Mouse (Mus musculus) layer of hippocampus, adult 11-12 months (tissue): ENCODE results near the gene Gm10663.

Source experiments
- DNase-seq: peaks from one replicate; pipeline ENCODE4 v3.0.0; 2022; ENCODE audit warnings: low spot score

Gm10663 gene

DNA sequence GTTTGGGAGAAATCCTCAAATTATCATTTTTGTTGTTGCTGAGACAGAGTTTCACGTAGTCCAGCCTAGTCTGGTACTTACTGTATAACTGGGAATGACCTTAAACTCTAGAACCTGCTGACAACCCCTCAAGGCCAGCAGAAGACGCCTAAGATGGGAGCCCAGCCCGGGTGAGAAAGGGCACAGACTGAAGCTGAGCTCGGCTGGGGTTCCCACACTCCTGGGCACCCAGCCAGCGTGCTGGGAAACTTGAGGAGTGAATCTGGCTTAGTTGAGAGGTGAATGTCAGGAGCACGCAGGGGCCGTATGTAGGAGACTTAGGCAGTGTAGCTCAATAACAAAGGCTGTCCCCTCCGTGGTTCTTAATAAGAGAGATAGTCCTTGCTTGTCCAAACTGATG lies 12.9 kb downstream of the Gm10663 start:
- no peak for DNase-seq

DNA sequence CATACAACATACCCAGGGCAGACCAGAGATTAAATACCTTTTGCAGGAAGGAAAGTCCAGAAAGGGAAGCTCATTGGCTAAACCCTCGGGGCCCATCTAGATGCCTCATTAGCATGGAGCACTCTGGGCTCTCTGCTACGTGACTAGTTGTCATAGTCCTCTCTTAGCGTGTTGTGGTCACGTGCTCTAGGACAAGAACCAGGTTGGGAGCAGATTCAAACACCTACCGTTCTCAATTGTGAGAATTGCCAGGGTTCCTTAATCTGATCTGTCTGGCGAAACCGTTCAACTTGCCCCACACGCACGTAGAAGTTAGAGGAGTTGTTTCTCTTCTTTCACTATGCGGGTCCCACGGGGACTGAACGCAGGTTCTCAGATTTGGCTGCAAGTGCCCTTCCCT lies 13.3 kb downstream of the Gm10663 start:
- no peak for DNase-seq

DNA sequence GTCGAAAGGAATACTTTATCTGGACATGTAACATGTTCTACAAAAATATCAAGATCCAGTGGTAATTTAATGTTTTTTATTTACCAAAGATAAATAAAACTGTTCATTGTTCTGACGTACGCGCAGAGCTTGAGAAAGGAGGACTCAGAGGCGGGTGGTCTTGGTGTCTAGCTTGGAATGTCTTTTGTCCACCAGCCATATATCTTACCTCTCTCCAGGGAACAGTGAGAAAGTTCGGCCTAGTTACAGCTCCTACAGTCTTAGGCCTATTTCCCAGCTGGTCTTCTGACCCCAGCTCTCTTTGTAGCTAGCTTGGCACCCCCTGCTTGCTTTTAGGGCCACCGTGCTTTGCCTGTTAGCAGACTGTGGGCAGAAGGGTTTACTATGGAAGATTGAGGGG lies 14.9 kb downstream of the Gm10663 start:
- no peak for DNase-seq

- DNase-seq, result no peak
Observed at GRCm38 (mm10) chr8:65097760-65098415, 23.1 kb downstream of the Gm10663 start.

- no peak for DNase-seq
Observed at GRCm38 (mm10) chr8:65099735-65100134, 24.9 kb downstream of the Gm10663 start.

DNA sequence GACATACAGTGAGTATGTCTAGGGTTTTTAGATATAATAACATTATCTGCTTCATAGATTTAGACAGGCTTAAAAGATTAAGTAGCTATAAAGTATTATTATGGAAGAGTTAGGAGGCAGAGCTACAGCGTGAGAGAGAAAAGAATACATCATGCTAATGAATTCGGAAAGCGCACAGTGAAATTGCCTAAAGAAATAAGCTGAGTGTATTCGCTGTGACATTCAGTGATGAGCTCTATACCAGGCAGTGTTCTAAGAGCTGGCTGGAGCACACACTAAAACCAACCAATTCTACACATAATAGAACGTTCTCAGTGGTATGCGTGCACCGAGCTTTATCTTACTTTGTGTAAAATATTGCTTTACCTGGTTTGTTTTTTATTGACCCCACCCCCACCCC lies 28.8 kb downstream of the Gm10663 start:
- DNase-seq, result no peak

DNA sequence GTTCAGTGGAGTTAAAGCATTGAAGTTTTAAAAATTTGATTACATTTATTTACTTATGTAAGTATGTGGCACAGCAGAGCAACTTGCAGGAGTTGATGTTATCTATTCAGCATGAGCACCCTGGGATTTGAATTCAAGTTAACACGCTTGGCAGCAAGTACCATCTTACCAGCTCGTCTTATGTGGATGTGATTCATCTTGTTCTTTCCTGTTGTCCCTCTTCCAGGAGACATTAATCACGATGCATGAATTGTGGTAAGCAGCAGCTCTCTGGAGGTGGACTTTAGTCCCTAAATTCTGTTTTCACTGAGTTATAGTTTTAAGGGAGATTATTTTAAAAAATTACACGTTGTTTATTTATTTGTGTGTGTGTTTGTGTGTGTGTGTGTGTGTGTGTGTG lies 29.2 kb downstream of the Gm10663 start:
- no peak for DNase-seq

GRCm38 (mm10) chr8:65107936-65108718 lies 33.3 kb downstream of the Gm10663 start:
- DNase-seq, result no peak

DNA sequence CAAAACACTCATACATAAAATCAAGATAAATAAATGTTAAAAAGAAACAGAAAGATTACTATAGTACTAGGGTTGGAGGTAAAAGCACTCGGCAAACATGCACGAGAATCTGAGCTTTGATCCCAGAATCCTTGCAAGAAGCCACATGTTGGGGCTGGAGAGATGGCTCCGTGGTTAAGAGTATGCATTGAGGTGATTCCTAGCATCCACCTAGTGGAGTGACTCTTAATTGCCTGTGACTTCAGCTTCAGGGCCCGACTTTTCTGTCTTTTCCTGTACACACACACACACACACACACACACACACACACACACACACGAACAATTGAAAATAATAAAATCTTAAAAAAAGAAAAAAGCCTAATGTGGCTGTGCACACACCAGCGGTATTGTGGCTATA lies 34.1 kb downstream of the Gm10663 start:
- no peak for DNase-seq

- DNase-seq, result peak; percentile 79
Observed at GRCm38 (mm10) chr8:65110285-65110691, 35.5 kb downstream of the Gm10663 start.

- DNase-seq, result no peak
Observed at GRCm38 (mm10) chr8:65112092-65112491, 37.3 kb downstream of the Gm10663 start.

GRCm38 (mm10) chr8:65126014-65126413 lies 51.2 kb downstream of the Gm10663 start:
- DNase-seq, result no peak

DNA sequence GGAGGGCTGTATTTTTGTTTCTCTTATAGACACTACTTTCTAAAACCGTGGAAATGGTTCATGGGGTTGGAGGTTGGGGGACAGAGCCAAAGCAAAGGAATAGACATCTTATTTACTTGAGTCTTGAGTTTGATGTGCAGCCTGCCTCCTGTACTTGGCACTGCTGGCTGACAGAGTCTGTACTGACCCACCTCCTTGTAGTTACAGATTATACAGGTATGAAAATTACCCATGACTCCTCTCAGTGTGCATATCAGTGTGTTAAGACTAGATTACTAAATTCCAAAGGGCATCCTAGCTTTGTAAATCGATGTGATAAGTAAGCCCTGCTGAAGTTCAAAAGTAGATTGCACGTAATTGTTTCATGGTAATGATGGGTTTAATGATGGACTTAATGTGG lies 51.6 kb downstream of the Gm10663 start:
- DNase-seq, result no peak
